Mouse (Mus musculus) cerebellum, postnatal 10 days (tissue): ENCODE measurements around the gene Ckap2l.

Experiments used
- DNase-seq, 2 experiments: peaks; one replicate each; pipeline ENCODE4 v3.0.0; 2021; ENCODE audit warnings: mixed read lengths in 2 of 2

Gene Ckap2l

GRCm38 (mm10) chr2:129296671-129297588 is at the start of gene Ckap2l:
Gene Ckap2l (minus strand): TSS chr2:129297212.
- DNase-seq, result peak; percentile 99

- peak; percentile 15 to 27 for DNase-seq
Observed at GRCm38 (mm10) chr2:129338138-129338621, 41.2 kb upstream of the Ckap2l start.

GRCm38 (mm10) chr2:129333471-129333870 is 36.5 kb upstream of the Ckap2l start:
- DNase-seq, result no peak

GRCm38 (mm10) chr2:129330540-129330939 is 33.5 kb upstream of the Ckap2l start:
- DNase-seq, result no peak

- DNase-seq, result no peak
Observed at GRCm38 (mm10) chr2:129330024-129330423, 33.0 kb upstream of the Ckap2l start.

GRCm38 (mm10) chr2:129328238-129328637 is 31.2 kb upstream of the Ckap2l start:
- DNase-seq, result no peak

- no peak for DNase-seq
Observed at GRCm38 (mm10) chr2:129324216-129324615, 27.2 kb upstream of the Ckap2l start.

GRCm38 (mm10) chr2:129322117-129322635 is 25.2 kb upstream of the Ckap2l start:
- DNase-seq, result no peak

GRCm38 (mm10) chr2:129320033-129320605 is 23.1 kb upstream of the Ckap2l start:
- DNase-seq, result no peak

GRCm38 (mm10) chr2:129315831-129316230 is 18.8 kb upstream of the Ckap2l start:
- DNase-seq, result no peak

GRCm38 (mm10) chr2:129314880-129315279 is 17.9 kb upstream of the Ckap2l start:
- no peak for DNase-seq

GRCm38 (mm10) chr2:129313934-129314333 is 16.9 kb upstream of the Ckap2l start:
- DNase-seq, result no peak

GRCm38 (mm10) chr2:129309836-129310235 is 12.8 kb upstream of the Ckap2l start, which contains the start of gene Il1a:
Gene Il1a (minus strand): TSS chr2:129309972.
- DNase-seq, result no peak

GRCm38 (mm10) chr2:129306020-129306419 is 9.0 kb upstream of the Ckap2l start:
- no peak for DNase-seq

GRCm38 (mm10) chr2:129297589-129297982 is 574 bp upstream of the Ckap2l start:
- DNase-seq, result peak; percentile 65 to 68

- no peak for DNase-seq
Observed at GRCm38 (mm10) chr2:129296086-129296485, 926 bp downstream of the Ckap2l start.

GRCm38 (mm10) chr2:129295075-129295474 is 1.9 kb downstream of the Ckap2l start:
- DNase-seq, result no peak

- no peak for DNase-seq
Observed at GRCm38 (mm10) chr2:129273823-129274222, 23.2 kb downstream of the Ckap2l start.

- DNase-seq, result no peak
Observed at GRCm38 (mm10) chr2:129270621-129271020, 26.4 kb downstream of the Ckap2l start.

- DNase-seq, result no peak
Observed at GRCm38 (mm10) chr2:129269986-129270385, 27.0 kb downstream of the Ckap2l start.

GRCm38 (mm10) chr2:129269161-129269643 is 27.8 kb downstream of the Ckap2l start:
- no peak for DNase-seq

GRCm38 (mm10) chr2:129267738-129268137 is 29.3 kb downstream of the Ckap2l start:
- DNase-seq, result no peak

GRCm38 (mm10) chr2:129265316-129265715 is 31.7 kb downstream of the Ckap2l start:
- DNase-seq, result no peak
